Mouse (Mus musculus): ENCODE results near the gene Csnka2ip. TPM values are rescaled to one million over a fixed set of nuclear protein-coding genes. Genes with fewer than 3 reads are reported as not detected.

Csnka2ip gene
- not detected for polyA plus RNA-seq (2017; shearing (Covaris generic))

GRCm38 (mm10) chr16:64602308-64602707, at the start of gene Csnka2ip:
TSS of gene Csnka2ip (minus strand) at chr16:64602408.

Other genes starting within 250 kb of the Csnka2ip start
- 28.9 TPM for gene 4930453N24Rik, start 168.8 kb upstream of the Csnka2ip start, polyA plus RNA-seq (2017; shearing (Covaris generic))
- 28.9 TPM for gene Zfp654, start 249.2 kb upstream of the Csnka2ip start, polyA plus RNA-seq (2017; shearing (Covaris generic))
- gene Cggbp1, start 249.6 kb upstream of the Csnka2ip start, polyA plus RNA-seq (2017; shearing (Covaris generic)): 147 TPM

Measured in naive thymus-derived CD4-positive, alpha-beta T cell, adult 5 months (primary cell).